Mouse (Mus musculus) thymus, postnatal 36 days (tissue): ENCODE data around the gene Tmem107.
"Not testable (repeated sequence)": the region's sequence is repeated elsewhere in the genome, so short reads cannot be mapped to it uniquely, and the experiment has no call there.

Source experiments
- DNase-seq, 2 experiments: peaks; one replicate each; pipeline ENCODE4 v3.0.0; 2022; ENCODE audit warnings: mixed read lengths in 2 of 2

Tmem107 gene

DNA sequence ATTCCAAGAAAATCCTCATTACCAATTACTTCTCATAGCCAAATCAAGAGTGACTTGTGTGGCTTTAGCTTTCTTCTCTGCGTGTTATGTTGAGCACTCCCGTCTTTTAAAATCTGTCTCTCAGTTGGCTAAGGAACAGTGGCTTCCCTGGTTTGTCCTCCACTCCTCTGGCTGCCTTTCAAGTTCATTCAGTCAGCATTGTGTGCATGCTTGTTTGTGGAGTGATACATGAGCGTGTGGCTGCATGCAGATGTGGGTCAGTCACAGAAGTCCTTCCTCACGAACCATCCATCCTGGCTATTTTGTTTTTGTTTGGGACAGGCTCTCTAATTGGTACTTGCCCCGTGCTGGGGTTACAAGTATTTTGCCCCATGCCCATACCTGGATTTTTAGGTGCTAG lies 6.0 kb downstream of the Tmem107 start:
- DNase-seq, result no peak

DNA sequence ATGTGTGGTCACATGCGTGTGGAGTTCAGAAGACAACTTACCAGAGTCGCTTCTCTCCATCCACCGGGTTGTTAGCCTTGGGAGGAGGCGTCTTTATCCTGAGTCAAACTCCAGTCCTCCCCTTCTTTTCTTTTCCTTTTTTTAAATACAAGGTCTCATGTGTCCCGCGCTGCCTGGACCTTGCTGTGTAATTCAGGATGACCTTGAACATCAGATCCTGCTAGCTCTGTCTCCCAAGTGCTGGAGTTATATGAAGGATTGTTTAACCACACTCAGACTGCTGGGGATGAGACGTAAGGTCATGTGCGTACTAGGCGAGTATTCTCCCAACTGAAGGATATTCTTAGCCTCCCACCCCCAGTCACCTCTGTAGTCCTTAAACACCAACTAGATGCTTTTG lies 6.7 kb downstream of the Tmem107 start:
- no peak for DNase-seq

DNA sequence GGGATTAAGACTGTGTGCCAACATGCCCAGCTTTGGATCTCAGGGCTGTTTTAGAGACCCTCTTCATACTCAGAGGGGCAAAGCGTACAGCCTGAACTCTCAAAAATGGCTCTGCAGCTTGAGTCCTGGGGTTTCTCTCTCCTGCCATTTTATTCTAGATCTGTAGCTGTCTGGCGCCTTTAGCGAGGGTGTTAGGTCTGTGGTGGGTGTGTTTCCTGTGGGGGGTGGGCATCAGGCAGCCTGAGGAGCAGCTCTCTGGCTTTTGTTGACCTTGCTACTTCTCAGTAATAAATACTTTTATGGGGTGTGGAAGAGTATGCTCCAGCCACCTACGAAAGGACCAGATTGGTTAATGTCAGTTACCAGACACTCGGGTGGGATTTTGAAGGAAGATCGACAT lies 7.4 kb downstream of the Tmem107 start:
- no peak for DNase-seq

DNA sequence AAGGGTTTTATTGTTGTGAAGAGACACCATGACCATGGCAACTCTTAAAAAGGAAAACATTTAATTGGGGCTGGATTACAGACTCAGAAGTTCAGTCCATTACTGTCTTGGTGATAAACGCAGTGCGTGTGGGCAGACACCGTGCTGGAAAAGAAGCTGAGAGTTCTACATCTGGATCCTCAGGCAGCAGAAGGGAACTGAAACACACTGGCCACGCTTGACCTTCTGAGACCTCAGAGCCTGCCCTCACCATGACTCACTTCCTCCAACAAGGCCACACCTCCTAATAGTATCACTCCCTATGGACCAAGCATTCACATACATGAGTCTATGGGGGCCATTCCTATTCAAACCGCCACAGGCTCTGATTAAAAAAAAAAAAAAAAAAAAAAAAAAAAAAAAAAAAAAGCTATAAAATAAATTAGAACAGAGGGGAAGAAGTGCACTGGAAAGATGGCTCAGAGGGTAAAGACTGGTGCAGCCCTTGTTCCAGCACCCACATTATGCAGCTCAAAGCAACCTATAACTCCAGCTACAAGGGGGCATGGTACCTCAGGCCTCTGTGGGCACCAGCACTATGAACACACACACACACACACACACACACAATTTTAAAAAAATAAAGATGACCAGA lies 8.3 kb downstream of the Tmem107 start:
- DNase-seq, result no peak

DNA sequence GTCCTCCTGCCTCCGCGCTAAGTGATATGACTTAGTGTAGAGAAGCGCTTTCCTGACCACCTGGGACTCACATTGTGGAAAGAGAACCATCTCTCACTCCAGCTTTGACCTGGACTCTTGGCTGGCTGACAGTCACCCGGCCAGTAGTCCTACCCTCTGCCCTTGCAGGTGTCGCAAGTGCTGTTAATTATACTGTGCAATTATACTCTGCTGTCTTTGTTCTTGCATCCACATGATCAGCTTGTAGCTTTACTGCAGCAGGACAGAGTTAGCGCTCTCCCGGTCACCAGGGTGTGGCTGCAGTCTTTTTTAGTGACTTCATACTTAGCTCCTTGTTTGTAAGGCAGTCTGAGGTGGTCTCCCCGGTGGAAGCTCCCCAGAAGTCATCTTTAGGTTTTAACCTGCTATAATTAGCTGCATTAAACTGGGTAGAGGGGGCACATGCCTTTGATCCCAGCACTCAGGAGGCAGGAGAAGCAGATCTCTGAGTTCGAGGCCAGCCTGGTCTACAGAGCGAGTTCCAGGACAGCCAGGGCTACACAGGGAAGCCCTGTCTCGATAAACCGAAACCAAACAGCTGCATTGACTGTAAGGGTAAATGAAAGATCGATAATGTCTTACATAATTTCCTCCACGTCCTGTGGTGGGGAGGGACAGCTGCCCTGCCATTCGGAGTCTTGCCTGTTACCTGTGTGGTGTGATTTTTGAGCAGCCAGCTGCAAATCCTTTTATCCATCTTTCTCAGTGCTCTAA lies 9.7 kb downstream of the Tmem107 start:
- DNase-seq, result no peak

DNA sequence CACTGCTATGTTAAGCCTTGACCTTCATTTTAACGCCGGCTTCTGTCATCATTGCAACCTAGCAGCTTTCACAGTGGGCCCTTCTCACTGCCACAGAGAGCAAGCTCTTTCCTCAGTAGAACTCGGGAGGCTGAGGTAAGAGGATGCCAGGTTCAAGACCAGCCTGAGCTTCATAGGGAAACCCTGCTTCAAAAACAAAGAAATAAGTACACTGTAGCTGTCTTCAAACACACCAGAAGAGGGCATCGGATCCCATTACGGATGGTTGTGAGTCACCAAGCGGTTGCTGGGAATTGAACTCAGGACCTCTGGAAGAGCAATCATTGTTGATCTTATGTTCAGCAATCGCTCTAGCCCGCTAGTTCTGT lies 10.2 kb downstream of the Tmem107 start:
- no peak for DNase-seq

DNA sequence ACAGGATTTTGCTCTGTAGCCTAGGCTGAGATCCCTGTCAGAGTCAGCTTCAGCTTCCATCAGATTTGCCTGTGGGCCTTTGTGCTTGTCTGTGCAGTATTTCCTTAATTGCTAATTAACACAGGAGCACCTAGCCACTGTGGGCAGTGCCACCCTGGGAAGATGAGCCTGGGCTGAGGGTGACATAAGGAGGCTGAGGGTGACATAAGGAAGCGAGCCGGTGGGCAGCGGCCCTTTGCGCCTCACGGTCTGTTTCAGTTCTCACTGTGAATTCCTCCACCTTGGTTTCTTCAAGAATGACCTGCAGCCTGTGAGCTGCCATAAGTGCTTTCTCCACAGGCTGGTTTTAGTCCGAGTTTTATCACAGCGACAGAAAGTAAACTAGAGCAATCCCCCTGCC lies 11.0 kb downstream of the Tmem107 start:
- DNase-seq, result no peak

DNA sequence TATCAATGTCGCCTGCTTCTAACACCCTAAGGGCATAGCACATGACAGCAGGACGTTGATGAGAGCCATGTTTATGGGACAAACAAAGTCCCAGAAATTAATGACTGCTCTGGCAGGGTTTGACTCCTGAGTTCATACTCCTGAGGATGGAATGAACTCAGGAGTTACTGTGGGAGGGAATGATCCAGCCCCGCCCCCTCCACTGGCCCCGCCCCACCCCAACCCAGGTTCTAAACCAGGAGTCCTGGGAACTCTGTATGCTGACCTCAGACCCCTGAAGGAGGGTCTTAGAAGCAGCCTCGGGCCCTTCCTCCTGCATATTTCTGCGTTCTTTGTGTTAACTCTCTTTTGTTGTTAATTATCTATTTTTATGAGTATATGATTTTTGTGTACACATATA lies 15.0 kb downstream of the Tmem107 start:
- DNase-seq, result no peak

DNA sequence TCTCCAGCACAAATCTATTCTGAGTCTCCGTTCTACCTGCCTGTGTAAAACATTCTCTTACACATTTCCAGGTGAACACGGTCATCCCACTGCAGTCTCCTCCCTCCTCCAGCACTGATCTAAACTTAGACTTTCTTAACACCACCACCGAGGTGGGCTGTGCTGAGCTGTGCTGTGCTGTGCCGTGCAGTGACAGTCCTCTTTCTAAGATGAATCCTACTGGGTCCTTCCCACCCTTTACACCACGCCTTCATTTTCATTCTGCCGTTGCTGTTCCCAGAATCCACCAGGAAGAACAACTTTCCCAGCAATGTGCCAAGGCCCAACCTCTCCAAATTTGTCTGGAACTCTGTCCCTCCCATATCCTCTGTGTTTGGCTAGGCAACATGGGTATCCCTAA lies 15.8 kb downstream of the Tmem107 start:
- DNase-seq, result no peak

DNA sequence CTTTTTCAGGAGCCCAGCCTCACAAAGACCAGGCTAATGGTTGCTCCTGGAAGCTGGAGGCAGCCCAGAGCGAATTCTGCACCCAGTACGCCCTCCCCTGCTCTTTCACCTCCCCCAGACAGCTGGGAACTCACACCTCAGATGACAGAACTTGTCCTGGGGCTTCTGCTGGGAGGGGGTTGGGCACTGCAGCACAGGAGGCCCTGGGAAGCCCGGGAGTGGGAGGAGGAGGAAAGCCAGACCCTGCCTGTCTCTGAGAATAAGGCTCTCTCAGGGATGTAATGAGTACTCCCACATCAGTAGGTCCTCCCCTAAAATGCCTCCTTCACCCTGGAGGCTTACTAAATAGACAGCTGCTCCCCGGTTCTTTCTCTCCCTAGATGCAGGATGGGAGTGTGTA lies 16.5 kb downstream of the Tmem107 start:
- DNase-seq, result no peak

DNA sequence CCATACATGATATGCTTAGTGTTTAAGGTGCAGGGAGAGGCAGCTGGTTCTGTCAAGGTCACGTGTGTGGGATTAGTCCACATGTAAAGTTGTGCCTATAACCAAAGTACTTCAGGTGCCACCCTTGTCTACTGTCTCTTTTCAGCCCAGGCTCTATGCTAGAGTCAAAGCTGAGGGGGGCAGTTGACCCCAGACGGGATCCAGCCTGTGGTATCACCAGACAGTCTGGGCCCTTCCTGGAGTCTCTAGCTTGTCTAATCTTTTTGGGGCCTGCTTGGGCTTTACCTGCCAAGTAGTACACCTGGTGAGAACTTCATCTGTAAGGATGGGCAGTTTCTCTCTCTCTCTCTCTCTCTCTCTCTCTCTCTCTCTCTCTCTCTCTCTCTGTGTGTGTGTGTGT lies 17.0 kb downstream of the Tmem107 start:
- no peak for DNase-seq

DNA sequence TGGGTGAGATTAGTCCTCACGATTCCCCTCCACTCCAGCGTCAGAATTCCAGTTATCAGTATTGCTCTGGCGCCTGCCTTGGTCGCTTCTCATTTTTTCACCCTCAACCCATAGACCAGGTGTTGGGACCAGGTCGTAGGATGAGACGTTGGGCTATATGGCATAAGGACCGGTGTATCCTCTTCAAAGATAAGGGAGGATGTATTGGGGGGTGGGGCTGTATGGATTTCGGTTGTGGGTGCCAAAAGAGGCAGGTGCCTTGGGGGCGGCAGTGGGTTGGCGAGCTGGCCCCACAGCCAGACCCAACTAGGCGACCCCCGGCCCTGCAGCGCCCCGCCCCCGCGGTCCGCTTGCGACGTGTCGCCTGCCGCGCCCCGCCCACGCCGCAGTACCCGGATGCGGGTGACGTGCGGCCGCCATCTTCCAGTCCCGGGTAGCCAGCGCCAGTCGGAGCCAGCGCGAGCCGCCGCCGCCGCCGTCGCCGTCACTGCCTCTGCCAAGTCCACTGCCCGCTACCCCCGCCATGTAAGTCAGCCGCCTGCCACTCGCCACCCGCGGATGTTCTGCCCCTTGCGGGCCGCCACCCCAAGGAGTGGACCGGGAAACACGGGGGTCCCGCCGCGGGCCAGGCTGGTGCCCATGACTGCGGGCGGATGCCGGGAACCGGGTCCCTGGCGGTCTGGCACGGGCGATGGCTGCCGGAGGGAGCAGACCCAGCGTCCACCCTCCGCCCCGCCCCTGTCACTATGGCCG lies 17.7 kb downstream of the Tmem107 start, which contains the start of gene Vamp2:
TSS of gene Vamp2 (plus strand) at position 388 of the 753 bp plus-strand sequence.
- DNase-seq, result peak; percentile 88 to 92

DNA sequence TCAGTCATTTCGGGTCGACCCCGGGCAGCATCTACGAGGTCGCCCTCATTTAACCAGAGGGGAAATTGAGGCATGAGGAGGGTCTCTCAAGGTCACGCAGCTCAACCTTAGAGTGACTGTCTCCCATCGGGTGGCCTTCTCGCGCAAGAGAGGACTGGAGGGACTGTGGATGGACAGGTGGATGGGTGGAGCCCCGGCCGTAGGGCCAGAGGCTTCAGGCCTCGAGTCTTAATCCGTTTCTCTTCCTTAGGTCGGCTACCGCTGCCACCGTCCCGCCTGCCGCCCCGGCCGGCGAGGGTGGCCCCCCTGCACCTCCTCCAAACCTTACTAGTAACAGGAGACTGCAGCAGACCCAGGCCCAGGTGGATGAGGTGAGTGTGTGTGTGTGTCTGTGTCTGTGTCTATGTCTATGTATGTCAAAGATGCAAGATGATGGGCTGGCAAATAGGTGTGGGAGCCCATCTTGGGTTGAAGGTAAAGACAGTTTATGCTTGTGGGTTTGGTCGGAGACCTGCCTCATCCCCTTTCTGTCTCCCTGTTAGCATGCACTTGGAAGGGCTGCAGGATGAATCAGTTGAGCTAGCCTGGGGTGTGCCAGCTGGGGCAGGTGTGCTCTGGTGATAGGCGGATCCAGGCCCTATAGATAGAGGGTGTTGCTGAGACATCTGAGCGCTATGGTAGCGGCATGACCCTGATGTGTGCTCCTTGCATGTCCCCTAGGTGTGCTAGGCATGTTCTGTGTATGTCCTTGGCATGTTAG lies 18.4 kb downstream of the Tmem107 start:
- peak; percentile 23 to 46 for DNase-seq

DNA sequence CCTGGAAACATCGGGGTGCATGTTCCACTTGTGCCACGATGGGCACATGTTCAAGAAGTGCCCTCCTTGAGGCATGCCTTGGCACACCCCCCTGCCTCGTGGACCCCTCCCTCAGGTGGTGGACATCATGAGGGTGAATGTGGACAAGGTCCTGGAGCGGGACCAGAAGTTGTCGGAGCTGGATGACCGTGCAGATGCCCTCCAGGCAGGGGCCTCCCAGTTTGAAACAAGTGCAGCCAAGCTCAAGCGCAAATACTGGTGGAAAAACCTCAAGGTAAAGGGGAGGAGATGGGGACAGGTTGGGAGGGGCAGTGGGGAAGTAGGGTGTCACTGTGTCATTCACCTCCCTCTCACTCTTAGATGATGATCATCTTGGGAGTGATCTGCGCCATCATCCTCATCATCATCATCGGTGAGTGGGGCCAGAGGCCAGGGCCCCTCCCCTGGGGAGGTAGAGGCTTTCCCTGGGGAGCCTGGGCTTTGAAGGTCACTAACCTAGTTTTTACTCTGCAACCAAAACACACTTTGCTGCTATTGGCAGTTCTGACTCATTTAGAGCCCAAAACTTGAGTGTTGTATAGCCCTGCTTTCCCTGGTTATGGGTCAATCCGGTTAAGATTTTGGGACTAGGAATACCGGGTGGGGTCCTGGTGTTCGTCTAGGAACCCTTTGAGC lies 19.1 kb downstream of the Tmem107 start:
- DNase-seq, result no peak

DNA sequence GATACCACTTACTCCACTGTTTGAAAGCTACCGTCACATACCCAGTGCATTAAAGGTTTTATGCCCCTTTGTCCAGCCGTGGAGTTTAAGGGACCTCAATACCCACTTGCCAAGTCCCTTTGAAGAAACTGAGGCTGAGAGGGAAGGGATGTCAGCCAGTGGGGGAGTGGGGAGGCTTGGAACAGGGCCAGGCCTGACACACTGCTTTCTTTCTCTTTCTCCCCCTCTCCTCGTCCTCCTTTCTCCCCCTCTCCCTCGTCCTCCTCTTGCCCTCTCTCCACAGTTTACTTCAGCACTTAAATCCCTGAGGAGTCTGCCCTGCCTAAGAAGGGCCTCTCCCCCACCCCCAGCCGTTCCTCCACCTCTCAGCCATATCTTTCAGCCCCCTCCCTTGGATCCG lies 19.8 kb downstream of the Tmem107 start:
- DNase-seq, result no peak

DNA sequence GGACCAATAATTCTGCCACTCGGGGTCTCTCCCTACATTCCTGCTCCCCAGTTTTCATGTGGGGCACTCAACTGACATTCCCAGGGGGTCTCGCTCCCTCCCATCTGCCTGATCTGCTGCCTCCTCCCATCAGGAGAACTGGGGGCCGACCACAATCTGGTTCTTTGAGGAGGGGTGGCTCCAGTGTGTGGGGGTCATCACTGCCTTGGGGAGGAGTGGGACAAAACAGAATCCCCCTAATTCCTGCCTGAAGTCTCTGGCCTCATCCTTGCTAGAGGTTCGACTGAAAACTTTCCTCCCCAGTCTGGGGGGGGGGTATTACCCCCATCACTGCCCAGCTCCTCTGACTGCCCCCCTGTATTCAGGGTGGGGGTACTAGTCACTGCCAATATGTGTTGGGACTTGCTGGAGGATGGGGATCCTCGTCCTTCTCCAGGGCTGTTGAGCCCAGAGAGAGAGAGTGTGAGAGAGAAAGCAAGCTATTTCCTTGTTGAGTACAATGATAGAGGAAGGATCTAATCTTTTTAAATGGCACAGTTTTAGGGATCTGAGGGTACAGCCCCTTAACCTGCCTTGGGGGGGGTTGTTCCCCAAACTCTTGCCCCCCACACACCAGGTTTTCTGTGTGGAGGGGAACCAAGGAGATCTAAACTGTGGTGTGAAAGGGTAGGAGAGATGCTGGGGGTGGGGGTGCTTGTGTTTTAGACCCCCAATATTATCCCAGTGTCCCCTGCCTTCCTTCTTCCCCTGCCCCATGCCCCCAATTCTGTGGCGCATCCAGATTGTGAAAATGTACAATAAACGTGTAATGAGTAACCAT lies 21.2 kb downstream of the Tmem107 start:
- DNase-seq, result no peak

DNA sequence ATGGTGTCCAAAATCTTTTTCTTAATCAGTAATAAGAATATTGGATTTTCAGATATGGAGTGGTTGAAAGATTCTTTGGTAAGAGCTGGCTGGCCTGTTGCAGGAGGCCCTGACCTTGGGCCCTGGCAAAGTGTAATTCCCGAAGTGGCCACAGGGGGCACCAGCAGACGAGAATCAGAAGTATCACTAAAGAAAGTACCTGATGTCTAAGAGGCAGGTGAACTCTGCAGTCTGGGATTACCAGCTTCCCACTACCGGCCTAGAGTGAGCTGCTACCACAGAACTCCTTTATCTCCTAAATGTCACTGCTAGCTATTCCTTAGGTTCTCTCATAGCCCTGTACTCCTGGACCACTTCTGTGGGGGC lies 21.8 kb downstream of the Tmem107 start:
- peak; percentile 83 to 89 for DNase-seq

DNA sequence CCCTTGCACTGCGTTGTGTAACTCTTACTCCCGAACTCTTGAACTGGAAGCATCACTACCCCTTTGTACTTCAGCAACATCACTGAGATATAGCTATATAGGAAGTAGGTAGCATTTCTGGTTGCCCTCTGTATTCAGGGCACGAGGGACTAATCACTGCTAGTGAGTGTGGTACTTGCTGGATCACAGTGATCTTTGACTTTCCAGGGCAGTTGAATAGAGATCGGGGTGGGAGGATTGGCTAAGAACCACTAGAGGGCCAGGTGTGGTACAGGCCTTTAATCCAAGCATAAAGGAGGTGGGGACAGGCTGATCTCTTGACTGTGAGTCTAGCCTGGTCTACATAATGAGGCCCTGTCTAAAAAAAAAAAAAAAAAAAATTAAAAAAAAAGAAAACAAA lies 22.3 kb downstream of the Tmem107 start:
- DNase-seq, result no peak

DNA sequence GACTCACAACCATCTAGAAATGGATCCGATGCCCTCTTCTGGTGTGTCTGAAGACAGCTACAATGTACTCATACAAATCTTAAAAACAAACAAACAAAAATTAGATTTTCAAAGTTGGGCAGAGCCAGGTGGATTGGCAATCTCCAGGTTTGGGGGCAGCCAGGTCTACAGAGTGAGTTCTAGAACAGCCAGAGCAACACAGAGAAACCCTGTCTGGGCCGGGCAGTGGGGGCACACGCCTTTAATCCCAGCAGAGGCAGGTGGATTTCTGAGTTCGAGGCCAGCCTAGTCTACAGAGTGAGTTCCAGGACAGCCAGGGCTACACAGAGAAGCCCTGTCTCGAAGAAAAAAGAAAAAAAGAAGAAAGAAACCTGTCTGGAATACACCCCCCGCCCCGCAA lies 23.2 kb downstream of the Tmem107 start:
- DNase-seq, result not testable (repeated sequence)

DNA sequence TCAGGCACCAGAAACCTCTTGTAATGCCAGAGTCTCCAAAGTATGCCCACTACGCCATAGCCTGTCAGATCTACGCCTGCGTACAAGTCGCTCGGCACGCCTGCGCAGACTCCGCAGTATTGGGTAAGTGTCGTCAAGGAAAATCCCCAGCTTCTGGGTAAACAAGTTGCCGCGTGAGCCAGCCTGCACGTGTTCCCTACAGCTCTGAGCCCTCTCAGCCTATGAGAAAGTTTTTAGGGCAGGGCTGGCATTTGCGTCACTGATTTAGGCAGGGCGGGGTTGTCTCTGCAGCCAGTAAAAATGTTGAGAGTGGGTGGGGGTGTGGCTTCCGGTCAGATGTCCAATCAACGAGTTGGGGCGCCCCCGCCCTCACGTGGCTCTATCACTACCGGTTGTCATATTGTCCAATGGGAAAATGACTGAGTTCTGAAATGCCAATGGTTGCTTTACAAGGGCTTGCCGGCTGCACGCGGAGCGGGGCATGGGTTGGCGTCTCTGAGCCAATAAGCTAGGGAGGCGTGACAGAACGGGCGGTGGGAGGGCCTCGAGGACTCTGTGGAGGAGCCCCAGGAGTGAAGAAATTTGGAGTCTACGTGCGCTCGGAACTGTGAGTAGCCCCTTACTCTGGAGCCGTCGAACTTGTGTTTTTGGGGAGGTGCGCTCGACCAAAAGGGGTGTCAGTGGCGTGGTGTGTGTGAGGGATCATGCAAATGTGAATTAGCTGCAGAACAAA lies 24.3 kb downstream of the Tmem107 start, which contains the start of gene Per1:
TSS of gene Per1 (plus strand) at position 521 of the 733 bp plus-strand sequence.
- DNase-seq, result peak; percentile 97 to 99
